Mouse (Mus musculus) CD4-positive, CD25-positive, alpha-beta regulatory T cell, adult 4 months (primary cell): ENCODE measurements around the gene Ripk4. TPM values are rescaled to one million over a fixed set of nuclear protein-coding genes. Genes with fewer than 3 reads are reported as not detected.

ENCODE experiments used
- ATAC-seq: one replicate; pipeline ENCODE4 v1.8.0; 2017
- polyA plus RNA-seq, 2 experiments: library from polyadenylated mRNA; unstranded; fragments of 100-300 nt; shearing (Covaris generic); gene quantifications; one replicate each; pipeline ENCODE4 v1.2.1; 2017

Ripk4 gene
- under 1 TPM in 1 of 2 experiments, not detected in 1; 0.16 TPM for polyA plus RNA-seq

DNA sequence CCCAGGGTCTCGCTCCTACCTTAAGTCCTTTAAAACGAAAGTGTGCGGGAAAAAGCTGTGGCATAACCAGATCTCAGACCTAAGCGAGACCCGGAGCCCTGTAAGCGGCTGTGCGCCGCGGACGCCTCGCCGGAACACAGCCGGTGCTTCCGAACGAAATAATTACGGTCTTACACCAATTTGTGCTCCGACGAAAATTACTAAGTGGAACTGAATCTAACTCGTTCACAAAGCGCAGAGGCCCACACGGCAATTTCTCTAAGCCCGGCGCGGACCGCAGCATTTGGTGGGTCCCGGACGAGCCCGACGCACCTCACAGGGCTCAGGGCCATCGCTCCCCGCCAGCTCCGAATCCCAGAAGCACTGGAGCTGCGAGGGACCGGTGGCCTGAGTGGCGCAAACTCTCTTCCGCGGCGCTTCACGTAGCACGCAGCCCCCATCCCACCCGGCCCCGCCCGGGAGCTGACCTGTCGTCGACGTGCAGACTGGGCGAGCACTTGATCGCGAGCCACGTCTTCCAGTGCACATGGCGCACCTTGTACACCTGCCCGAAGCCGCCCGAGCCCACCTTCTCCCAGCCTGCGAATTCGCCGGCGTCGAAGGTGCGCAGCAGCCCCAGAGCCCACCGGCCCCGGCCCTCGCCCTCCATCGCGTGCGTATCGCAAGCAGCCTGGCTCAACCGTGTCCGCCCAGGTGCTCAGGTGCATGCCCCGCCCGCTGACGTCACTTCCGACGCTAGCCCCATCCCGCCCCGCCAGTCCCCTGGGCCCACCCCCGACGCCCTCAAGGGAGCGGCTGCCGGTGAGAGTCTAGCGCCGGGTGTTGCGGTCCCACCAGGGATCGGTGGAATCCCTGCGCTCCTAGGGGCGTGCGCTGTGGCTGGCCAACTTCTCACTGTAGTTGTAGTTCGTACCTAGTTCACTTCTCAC is at the start of gene Ripk4:
Ripk4 (minus strand) TSS at position 727 of the 929 bp plus-strand sequence.
- peak; percentile 39 for ATAC-seq

DNA sequence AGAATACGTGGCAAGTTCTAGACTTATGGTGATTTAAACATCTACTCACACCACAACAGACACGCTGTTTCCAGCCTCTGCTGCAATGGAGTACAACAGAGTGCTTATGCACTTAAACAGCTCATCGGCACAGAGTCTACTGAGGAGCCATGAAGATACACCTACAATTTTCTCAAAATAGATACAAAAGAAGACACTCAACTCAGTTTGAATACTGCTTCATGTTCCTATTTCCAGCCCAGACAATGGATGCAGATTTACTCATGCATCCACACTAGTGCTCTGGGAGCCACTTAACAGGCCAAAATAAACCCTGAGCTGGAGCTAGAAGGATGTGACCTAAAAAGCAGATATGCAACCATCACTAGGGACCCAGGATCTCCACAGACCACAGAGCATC is 45.3 kb upstream of the Ripk4 start:
- no peak for ATAC-seq

DNA sequence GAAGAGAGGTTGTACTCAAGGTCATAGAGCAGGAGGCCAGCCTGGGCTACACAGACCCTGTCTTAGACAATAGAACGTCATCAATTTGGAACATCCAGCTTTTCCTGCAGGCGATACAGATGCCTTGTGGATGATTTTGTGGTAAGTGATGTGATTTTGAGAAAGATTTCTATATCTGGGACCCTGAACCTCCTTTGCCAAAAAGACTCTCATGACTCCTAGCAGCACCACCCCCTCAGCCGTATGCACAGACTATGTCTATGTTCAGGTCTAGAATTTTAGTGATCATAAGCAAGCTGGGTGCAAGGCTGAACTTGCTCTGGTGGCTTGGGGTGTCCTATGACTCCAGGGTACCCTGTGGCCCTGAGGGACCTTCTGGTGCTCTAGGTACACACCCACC is 42.1 kb upstream of the Ripk4 start:
- no peak for ATAC-seq

DNA sequence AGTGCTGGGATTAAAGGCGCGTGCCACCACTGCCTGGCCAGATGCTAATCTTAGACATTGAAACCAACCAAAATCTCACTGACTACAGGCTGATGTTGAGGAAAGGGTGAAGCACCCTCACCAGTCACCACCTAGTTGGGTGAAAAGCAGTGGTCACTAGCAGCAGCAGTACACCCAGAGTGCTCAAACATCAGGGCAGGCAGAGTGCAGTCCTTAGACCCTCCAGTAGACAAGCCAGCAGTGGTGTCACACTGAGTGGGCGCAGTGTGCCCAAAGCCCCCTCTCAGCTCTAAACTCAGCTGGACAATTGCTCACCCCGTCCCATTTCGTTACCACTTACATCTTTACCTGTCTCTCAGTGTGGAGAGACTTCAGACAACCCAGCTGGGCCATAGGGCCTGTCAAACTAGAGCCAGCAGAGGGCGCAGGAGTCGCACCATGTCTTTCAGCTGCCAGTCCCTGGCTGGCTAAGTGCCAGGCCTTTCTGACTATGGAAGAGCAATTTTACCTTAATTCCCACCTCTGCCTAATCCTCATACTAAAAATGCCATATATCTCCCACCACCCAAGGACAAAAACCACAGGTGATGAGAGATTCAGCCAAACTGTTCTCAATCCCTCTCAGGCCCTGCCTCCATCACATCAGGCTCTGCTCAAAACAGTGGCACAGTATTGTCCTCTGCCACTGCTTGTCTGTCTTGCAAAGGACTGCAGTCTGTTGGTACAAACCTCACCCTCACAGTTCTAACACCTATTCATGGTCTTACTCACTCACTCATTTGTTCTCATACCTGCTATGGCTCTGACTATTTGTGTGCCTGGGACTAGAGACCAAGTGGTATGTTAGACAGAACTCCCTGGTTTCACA is 41.3 kb upstream of the Ripk4 start:
- ATAC-seq = peak; percentile 72

DNA sequence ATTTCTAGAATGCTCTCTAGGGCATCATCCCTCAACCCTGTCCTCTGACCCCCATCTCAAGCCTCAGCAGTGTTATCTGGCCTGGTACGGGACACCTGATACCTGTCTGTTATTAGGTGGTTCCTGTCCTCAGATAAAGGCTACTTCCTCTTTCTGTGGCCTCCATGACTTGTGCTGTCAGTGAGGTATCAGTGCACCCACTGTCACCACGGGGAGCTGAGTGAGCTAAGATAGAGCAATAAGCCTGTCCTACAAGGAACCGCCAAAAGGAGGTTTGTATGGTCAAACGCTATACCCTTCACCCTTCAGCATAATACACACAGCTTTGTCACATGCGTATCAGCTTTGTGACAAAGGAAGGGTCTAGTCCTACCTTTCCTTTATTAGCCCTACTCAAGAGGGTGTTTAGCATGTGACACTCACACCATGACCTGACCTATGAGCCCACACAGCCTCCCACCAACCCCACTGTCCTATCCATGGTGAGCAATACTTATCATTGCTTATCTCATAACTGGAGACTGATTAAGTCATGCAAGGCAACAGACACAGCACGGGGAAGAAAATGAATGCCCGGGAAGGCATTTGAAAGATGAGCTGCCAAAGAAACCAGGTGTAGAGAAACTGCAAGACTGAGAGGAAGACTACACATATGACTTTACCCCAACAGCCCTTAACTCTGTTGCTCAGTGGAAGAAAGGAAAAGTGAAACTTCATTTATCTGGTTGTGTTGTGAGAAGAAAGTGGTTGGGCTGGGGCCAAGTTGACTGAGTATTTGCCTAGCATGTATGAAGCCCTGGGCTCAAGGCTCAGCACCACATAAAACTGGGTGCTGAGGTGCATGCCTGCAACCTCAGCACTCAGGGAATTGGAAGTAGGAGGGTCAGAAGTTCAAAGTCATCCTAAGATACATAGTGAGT is 34.6 kb upstream of the Ripk4 start:
- ATAC-seq = peak; percentile 53

DNA sequence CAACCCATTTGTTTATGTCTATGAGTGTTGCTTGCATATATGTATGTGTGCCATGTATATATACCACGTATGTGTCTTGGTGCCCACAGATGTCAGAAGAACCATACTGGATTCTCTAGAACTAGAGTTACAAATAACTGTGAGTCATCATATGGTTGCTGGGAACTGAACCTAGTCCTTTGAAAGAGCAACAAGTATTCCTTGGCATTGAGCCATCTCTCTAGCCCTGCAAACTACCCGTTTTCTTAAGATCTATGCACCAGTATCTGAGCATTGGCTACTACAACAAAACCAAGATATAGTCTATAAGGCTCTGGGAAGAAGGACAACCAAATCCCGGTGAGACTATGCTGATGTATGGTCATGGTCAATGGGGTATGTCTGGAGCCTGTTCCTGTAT is 33.6 kb upstream of the Ripk4 start:
- ATAC-seq = no peak

DNA sequence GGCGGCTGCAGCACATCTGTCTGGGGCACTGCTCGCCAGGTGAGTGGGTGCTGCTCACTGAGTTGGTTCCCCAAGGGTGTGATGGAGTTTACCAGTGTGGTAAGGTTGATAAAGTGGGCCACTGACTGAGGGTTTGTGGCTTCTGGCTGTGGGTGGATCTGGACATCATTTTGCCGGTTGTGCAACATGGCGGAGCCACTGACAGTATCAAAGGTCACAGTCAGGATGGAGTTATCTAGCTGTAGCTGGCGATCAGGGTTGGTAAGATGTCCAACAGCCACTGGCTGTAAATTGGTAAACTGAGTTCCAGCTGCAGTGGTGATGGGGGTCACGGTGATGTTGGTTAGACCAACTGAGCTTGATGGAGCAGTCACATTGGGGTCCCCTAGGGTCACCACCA is 30.7 kb upstream of the Ripk4 start:
- no peak for ATAC-seq

DNA sequence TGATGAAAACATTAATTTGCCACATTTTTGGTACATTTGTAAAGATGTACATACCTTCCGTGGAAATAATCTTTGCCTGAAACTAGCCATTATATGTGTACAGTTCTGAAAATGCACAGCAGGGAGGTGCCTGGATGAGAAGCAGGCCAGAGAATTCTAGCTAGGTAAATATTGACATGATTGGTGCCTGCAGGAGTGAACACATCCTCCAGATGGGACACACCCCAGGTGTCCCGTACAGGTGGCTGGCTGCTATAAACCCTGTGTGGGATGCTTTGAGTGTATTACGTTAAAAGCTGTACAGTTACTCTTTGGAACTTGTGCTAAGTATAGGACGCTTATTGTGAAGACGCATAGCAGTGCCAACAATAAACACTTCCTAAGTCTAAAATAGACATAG is 19.5 kb upstream of the Ripk4 start:
- no peak for ATAC-seq

DNA sequence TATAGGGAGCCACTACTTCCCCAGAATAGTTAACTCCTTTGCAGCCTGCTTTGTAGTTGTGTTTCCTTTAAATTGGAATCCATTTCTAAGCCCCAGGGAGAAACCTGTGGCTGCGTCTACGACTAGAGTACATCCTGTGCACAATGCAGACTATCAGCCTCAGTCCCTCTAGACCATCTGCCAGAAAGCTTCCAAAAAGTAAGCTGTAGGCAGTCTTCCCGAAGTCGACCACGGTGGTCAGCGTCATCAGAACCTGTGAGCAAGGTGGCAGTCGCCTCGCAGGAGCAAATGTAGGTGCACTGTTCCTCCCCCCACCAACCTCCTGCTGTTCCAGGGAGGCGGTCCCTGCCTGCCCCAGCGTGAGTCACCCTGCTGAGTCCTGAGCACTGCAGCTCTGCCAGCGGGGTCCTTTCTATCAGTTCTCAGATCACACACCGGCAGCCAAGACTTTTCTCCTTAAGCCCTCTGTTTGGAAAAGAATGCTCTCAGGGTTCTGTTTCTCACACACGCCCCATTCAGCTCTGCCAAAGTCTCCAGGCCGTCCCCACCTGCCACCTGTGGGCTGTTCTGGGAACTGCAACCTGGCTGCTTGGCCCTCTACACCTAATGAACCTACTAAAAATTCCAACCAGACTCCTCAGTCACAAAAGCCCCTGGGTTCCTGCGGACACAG is 14.9 kb upstream of the Ripk4 start:
- no peak for ATAC-seq

DNA sequence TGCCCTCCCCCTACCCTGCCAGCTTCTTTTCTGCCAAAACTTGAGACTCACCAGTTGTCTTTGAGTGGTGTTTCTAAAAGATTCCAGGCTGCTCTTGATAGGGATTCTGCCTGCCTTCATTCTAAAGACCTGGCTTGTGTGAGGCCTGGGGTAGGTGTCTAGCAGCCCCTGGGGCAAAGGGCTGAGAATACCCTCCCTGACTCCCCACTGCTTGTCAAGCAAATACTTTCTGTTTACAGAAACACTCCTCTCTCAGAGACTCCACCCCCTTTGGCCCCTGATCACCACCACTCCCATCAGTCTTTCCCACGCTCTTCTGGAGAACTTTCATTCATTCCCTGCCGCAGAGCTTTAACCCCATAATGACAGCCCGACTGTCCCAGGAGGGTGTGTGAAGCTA is 2.9 kb upstream of the Ripk4 start:
- ATAC-seq = no peak

DNA sequence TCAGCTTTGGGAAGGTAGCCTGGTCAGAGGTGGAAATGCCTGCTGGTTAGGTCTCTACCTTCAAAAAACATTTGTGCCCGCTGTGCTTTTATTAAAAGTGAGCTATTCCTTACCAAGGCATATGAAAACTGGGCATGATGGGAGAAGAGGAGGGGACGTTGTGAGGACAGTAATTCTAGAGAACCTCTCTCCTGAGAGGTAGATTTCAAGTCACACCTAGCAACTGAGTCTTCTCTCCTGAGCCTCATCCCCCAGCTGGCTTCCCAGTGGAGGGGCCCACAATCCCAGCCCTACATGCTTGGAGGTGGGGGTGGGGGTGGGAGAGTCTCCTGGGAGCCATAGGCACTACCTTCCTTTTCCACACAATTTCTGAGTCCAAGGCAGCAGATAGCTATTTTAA is 1.0 kb upstream of the Ripk4 start:
- no peak for ATAC-seq

DNA sequence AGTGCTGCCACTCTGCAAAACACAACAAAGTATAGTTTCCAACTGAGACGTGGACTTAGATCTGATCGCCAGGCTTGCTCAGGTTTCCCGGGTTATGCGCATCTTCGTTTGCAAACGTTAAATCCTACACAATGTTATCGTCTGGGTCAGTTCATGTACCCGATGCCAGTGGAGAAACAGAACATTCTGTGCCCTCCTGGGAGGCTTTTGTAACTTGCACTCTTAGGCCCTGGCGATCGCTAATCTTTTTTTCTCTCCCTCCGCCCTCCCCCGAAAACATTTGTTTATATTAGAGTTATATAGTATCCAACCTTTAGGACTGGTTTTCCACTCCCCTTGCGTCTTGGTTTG is 378 bp upstream of the Ripk4 start:
- ATAC-seq = no peak

DNA sequence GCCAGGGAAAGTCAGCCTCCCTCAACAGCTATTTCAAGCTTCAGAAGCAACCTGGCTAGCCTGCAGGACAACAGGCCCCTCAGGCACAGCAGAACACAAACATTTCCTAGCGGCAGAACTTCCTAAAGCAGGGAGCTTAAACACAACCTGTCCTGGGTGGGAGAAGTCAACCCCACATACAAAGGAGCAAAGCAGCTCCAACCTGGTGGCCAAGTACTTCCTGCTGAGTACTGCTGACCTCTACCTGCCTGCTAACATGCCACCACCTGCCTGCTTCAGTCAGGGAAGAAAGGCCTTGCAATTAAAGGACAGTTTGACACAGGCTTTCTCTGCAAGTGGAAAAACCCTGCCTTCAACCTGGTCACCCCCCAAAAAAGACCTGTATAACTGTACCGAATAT is 1.8 kb downstream of the Ripk4 start:
- ATAC-seq = no peak

DNA sequence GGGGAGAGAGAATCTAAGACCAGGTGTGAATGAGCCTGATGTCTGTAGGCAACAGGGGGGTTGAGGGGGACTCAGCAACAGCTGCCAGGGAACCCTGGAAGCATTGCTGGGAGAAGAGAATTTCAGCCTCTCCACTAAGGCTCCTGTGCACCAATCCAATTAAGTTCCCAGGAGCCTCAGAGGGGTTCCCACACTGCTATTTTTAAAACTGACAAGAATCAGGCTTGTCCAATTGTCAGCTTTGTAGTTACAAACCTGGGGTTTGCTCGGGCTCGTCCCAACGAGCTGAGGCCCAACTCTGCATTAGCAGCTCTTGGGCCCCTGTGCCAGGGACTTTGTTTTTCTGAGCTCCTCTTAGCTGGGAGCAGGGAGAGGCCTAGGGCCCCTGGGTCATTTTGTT is 3.9 kb downstream of the Ripk4 start:
- no peak for ATAC-seq

DNA sequence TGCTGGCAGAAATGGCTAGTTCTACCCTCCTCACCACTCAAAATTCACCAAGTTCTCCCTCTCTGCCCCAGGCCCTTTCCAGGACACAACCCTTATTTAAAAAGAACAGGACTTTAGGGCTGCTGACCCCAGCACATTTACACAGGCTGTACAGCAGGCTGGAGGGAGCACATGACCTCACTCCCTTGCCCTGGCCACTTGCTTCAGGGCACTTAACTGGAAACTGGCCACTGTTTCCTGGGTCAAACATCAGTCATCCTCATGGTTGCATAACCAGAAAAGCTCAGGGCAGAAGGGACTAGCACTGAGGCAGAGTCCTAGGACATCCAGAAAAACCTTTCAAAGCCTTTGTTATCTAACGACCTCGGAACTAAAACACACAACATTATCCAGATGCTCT is 5.3 kb downstream of the Ripk4 start:
- ATAC-seq = no peak

DNA sequence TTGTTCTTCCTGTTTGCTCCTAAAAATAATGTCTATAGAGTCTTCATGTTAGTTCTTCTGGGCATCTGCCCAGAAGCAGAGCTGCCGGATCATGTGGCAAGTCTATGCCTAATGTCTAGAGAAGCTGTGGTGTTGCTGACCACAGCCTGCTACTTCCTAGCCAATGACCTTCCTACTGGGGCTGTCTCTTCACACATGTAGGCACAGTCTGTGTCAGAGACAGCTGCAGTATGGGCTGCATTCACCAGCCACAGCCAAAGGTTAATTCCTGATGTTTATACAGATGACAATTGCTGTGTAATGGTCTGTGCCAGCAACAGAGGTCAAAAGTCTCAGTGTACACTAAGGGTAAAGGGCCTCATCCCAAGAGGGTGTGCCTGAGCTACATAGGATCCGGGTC is 7.1 kb downstream of the Ripk4 start:
- ATAC-seq = no peak

DNA sequence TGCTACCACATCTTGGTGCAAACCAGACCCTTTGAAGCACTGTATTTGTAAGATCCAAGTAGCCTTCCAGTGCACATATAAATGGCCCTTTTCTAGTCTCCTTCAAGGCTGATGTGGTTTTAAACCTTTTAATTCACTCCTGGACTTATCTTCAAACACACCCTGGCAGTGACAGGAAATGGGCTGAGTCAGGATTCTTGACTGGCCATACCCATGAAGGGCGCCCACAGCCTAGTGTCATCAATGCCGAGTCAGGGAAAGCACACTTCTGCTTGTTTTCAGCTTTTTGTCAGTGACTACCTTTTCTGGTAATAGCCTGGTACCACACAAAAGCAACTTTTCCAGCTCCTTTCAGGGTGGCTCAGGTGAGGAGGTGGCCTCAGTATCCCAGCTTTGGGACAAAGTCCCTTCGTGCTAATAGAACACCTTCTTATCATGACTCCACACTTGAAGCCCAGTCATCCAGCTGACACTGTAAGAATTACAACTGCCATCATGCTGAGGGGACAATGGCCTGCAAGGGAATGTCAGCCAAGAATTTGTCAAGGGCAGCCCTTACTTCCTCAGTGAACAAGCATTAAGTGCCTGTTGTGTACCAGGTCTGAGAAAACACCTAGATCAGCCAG is 11.2 kb downstream of the Ripk4 start:
- ATAC-seq = no peak

DNA sequence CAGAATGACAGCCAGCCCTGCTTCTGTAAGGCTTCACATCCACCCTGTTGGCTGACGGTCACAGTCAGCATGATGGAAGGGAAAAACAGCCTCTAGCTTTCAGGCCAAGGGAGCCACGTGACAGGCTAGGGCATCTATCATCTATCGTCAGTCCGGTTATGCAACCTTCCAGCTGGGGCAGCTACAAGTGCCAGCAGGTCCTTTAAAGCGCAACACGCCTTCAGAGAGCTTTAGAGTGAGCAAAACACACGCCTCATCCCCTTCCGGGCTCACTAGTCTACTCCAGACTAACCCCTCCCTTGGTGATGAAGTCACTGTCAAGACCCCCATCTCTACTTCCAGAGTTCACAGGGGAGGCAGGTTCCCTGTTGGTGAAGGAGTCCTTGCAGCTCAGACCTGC is 11.7 kb downstream of the Ripk4 start:
- no peak for ATAC-seq

DNA sequence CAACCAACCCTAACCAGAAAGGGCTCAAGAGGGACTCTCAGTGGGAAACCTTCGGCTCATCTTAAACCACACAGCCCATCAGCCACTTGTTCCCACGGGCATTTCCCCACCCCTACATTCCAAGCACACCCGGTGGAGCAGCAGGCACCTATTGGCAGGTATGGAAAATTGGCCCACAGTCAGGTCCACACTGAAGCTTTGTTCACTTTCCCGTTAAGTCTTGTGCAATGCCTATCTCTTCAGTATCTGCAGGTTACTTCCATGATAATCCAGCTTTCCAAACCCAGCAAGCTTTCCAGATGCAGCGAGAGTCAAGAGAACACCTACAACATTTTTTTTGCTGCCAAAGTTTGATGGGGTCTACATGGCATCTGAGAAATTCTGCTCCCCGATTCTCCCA is 15.2 kb downstream of the Ripk4 start:
- ATAC-seq = no peak

DNA sequence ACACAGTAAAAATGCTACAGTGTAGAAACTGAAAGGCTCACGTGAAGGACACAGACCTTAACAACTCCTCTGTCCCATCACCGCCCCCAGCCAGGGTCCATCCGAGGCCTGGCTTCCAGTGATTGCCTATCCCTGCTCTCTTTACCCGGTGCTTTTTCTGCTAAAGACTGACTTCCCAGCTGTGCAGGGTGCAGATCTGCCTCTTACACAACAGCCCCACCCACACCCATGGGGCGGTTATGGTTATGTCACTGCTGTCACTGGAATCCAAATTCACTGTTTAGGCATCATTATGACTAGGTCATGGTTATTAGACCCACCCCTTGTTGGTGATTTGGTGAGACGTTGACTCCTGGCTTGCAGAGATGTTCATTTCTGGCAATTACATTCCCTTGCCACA is 25.6 kb downstream of the Ripk4 start:
- no peak for ATAC-seq

DNA sequence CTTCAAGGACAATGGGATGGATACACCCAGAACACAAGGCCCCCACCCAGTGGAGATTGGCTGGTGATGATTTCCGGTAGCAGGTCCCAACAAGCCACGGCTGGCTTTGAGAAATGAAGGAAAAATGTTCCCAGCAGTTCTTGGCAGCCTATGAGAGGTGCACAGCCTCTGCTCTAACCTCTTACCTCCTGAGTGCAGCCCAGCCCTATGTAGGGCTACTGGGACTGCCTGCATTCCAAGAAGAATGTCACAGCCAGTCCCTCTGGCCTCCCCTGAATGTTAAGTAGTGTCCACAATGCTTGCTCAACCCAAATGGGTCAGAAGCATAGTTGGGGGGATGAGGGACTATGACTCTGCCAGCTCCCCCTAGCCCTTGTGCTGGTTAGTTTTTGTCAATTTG is 27.0 kb downstream of the Ripk4 start:
- no peak for ATAC-seq
